Mouse (Mus musculus) right cerebral cortex, adult 18-20 months (tissue): ENCODE data around the gene Zfp109.
"Not testable (repeated sequence)": the region's sequence is repeated elsewhere in the genome, so short reads cannot be mapped to it uniquely, and the experiment has no call there.

ENCODE experiments used
- DNase-seq: peaks from one replicate; pipeline ENCODE4 v3.0.0; 2022; ENCODE audit warnings: mixed read lengths

The Zfp109 gene

DNA sequence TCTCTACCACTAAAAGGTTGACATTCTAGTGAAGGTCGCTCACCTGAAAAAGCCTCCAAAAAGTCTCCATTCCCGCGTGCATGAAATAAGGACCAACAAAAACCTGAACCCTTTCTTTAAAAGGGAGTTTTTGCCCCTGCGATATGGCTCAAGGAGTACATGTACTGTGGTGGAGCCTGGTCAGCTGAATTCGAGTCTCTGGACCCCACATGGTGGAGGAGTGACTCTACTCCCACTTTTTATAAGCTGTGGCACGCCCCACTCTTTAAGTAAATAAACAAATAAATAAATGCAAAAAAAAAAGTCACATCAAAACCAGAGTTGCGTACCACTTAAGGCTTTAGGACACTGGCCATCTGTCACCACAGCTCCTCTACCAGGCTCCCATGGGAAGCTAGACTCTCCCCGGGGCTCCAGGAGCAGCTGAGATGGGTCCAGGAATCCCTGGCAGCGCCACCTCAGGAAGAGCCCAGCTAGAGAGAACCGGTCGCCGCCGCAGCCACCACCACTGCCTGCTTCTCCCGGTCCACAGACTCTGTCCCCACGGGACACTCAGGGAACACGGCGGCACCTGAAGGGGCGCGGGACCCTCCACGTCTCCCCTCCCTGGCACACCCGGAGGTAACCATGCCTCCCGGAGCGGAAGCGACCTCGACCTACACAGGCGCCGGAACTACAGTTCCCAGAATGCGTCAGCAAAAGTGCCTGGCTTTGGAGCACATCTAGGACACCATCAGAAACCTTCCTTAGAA lies at the start of gene Zfp109:
TSS of gene Zfp109 (minus strand) at position 521 of the 752 bp plus-strand sequence.
- peak; percentile 80 for DNase-seq

DNA sequence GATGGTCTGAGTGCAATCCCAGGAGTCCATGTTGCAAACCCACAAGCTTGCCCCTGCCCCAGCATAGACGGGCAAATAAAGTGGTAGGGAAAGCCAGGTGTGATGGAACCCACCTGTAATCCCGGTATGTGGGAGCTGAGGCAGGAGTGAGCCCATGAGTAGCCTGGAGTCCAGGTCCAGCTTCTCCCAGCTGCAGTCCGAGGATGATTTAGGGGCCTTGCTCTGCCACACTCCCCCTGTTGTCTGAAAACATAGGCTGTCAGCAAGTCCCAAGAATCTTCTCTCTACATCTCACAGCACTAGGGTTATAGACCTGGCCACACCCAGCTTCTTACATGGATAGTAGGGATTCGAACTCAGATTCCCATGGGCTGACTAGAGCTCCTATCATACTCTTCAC lies 49.6 kb upstream of the Zfp109 start:
- DNase-seq, result no peak

DNA sequence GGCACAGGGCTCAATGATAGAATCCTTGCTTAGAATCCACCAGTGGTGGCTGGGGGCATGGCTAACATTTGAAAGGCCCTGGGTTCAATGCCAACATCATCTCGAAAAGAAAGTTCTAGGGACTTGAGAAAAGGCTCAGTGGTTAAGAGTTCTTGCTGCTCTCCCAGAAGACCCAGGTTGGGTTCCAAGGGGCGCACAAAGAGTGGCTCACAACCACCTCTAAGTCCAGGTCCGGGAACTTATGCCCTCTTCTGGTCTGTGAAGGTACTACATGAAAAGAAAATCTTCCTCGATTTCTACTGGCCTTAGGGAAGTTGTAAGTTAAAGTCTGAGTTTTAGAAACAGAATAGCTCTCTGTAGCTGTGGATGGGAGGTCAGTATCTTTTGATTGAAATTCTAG lies 48.7 kb upstream of the Zfp109 start:
- no peak for DNase-seq

DNA sequence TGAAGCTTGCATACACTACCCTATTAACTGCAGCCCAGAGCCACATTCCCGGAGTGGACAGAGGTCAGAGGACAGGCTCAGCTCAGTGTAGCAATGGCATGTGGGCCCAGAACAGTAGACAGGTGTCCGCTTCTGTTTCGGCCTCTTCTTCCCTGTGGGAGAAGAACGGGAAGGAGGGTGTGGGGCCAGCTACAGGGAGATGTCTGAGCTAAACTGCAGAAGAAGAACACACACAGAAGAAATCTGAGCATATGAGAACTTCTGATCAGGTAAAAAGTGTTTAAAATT lies 43.4 kb upstream of the Zfp109 start:
- DNase-seq, result no peak

- no peak for DNase-seq
Observed at GRCm38 (mm10) chr7:24280031-24280857, 42.9 kb upstream of the Zfp109 start.

- not testable (repeated sequence) for DNase-seq
Observed at GRCm38 (mm10) chr7:24278771-24279170, 41.4 kb upstream of the Zfp109 start.

DNA sequence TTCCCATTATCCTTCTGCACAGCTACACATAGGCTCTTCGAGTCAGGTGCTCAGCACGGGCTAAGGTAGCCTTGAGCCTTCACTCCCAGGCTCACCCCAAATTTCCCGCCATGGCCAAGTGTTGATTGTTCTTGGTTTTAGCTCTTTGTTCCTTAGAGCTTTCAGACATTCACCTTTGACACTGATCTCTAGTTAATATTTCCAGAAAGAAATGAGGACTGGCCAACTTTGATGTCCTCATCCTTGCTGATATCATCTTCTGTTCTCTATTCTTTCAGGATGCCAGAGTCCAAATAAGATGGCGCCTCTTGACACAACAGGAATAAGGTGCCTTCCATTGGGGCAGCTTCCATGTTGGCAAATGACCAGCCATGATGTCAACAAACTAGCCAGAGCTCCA lies 37.1 kb upstream of the Zfp109 start:
- no peak for DNase-seq

- DNase-seq, result no peak
Observed at GRCm38 (mm10) chr7:24271191-24271590, 33.8 kb upstream of the Zfp109 start.

GRCm38 (mm10) chr7:24270288-24270672 lies 32.9 kb upstream of the Zfp109 start, which contains the start of gene Zfp93:
Zfp93 (plus strand) TSS chr7:24270420.
- peak; percentile 91 for DNase-seq

GRCm38 (mm10) chr7:24269667-24270287 lies 32.4 kb upstream of the Zfp109 start:
- DNase-seq, result no peak

DNA sequence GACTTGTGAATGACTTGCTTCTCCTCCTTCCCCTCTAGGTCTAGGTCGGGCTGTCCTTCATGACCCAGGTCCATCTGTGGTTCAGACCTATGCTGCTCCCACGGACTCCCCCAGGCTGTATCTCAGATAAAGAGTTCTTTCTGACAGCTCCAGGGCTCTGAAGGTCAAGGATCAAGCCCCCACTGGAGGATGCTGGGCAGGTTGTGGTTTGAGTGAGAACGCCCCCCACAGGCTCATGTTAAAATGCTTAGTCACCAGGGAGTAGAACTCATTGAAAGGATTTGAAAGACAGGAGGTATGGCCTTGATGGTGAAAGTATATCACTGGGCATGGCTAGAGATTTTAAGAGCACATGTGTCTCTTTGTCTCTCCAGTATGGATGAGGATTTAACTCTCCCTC lies 31.9 kb upstream of the Zfp109 start:
- no peak for DNase-seq

DNA sequence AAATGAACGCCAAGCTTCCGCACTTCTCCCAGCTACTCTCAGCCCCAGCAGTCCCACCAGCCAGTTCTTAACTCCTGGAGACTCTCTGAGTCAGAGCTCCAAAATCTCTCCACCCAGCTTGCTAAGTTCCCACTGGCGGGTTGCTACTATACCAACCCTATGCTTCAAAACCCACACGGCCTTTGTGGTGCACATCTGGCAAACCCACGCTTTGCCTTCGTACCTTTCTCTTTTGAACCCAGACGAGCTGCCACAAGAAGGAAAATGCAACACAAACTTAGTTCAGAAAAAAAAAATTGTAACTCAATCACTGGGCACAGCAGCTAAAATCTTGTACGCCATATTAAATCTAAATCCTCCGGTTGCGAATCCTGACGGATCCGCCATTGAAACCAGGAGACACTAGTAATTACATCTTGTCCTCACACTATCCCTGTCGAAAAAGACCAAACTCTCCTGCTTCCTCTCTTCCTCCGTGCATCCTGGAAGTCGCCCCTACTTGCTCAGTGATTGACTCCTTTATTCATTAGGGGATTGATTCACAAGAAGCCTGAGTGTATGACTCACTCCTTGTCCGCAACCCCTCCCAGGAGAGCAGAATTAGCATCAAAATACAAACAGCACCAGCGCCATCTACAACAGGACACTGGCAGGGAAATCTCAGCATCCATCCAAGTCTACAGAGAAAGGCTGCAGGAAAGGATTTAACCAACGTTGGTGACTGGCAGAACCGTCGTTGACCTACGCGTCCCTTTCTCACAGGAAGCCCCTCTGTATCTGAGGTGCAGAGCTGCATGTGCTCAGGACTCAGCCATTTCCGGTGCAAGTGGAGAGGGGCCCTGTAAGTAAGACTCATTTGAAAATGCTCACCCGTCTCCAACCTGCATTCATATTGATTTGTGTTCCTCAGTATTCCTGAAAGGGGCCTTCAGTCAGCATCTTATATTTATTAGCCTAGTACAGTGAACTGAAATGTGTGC lies 31.1 kb upstream of the Zfp109 start:
- DNase-seq, result no peak

- DNase-seq, result no peak
Observed at GRCm38 (mm10) chr7:24260000-24260312, 22.6 kb upstream of the Zfp109 start.

DNA sequence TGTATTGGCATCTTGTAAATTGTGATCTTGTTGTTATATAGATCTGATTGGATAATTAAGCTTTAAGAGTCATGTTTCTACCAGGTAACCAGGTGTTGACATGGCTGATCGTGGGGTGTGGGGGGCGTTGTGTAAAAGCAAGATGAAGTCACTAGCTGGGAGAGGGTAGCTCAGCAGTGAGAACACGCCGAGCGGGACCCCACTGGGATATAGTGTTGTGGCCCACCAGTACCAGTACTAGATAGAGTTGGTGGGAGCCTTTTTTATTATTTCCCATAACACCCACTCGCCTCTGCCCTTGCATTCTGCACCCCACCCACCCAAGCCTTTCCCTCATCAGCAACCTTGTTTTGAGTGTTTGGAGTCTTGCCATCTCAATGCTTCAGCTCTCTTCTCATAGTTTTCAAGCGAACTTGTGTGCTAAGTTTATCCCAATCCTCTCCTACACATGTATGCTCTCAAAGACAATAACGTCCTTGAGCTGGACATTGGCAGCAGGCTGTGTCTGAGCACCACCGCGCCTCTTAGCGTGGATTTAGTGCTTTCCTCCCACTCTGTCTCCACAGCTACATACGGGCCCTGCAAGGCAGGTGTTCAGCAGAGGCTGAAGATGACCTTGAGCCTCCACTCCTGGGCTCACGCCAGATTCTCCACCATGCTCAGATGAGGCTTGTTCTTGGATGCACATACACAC lies 22.1 kb upstream of the Zfp109 start:
- DNase-seq, result no peak

DNA sequence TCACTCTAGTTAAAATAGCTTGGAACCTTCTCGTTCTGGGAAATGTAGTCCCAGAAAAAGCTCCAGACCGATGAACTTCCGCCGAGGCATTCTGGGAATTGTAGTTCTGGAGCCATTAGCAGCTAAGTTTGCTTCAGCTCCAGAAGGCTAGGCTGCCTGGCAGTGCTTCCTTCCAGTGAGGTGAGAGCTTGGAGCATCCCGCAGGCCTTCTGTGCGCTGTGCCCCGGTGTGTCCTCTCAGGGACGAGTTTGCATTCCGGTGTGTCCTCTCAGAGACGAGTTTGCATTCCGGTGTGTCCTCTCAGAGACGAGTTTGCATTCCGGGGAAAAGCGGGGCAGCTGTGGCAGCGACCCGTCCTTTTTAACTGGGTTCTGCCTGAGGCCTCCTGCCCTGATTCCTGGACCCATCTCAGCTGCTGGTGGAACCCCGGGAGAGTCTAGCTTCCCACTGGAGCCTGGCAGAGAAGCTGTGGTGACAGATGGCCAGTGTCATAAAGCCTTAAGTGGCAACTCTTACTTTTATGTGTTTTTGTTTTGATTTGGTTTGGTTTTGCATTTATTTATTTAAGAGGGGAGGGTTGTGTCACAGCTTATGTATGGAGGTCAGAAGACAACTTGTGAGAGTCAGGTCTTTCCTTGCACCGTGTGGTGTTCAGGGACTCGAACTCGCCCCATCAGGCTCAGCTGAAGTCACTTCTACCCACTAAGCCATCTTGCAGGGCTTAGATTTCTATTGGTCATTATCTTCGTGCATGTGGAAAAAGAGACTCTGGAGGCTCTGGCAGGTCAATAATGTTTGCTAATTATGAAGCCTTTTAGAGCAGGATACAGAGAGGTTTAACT lies 17.5 kb upstream of the Zfp109 start, which contains the start of gene Zfp108:
TSS of gene Zfp108 (plus strand) at position 162 of the 842 bp plus-strand sequence.
- DNase-seq, result peak; percentile 93

DNA sequence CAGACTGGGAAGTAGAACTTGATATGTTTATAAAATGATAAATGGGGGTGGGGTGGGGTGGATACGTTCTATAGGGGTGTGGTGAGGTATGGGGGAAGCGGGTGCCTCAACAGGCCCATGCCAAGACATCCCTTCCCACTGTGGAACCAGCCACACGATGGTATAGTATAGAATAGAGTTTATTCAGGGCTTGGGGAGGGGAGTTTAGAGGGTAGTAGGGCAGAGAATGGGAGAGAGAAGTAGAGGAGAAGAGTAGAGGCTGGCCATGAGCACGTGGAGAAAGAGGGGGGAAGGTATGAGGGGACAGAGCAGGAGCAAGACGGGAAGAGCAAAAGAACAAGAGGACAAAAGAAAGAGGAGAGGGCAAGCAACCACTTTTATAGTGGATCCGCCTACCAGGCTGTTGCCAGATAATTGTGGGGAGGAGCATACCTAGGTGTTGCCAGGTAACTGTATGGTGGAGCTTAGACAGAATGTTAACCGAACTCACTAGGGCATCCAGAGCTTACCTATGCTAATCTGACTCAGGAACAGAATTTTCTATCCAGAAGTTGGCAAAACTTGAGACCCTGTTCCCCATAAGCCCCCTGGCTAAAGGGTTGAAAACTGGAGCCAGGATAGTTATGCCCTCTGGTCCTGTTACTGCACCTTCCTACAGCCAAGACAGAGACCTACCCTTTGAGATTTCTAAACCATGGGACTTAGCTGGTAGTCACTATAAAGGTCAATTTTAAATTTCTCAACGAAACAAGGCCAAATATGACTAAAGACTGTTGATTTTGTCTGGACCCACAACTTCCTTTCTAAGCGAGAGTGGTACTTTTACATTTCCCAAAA lies 16.6 kb upstream of the Zfp109 start:
- DNase-seq, result no peak

DNA sequence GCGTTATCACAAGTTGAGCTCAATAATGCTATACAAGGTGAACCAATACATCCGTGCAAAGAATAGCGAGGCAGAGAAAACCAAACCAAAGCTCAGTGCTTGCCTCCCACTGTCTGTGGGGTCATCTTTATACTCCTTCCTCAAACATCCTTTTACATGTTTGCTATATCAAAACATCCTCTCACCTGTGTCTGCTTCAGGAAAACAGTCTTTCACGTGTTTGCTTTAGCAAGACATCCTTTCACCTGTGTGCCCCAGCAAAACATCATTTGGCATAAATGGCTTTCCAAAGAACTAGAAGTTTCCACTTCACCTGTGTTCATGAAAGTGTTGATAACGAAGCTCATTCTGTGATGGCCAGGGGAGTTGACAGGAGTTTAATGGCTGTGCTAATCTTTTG lies 26.0 kb downstream of the Zfp109 start, which contains the start of gene Zfp111:
TSS of gene Zfp111 (minus strand) at position 101 of the 400 bp plus-strand sequence.
- DNase-seq, result no peak

- no peak for DNase-seq
Observed at GRCm38 (mm10) chr7:24210296-24210695, 27.1 kb downstream of the Zfp109 start.

DNA sequence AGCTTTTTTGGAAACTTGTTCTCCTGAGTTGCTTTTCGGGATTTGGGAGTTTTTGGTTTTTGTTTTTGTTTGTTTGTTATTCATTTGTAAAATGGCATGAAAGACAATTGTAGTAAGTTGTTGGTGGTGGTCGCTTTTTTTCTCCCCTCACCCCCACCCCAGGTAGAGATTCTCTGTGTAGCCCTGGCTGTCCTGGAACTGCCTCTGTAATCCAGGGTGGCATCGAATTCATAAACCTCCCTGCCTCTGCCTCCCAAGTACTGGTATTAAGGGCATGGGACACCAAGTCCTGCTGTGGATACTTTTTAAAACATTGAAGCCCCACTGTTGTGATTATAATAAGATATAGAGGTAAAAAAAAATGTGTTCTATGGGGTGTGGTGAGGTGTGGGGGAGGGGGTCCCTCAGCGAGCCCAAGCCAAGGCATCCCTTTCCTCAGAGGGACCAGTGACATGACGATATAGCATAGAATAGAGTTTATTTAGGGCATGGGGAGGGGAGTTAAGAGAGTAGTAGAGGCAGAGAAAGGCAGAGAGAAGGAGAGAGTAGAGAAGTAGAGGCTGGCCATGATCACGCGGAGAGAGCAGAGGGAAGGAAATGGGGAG lies 29.0 kb downstream of the Zfp109 start:
- DNase-seq, result no peak
